Mouse (Mus musculus) heart, embryonic 11.5 days (tissue): ENCODE data around the gene Olfr1366. TPM values are rescaled to one million over a fixed set of nuclear protein-coding genes. Genes with fewer than 3 reads are reported as not detected.

Source experiments
- ATAC-seq: fragments of 200-750 bp; cut with Nextera tagmentation; replicated peaks from 2 replicates; pipeline ENCODE4 v1.8.0; 2017; ENCODE audit warnings: moderate library complexity; ENCODE audit not compliant: insufficient number of reproducible peaks, low FRiP score, low TSS enrichment
- H3K27ac ChIP-seq: fragments of 300-500 bp; sonication (generic); 2 replicates; pipeline ENCODE4 v1.5.1; 2014; ENCODE audit warnings: mild to moderate bottlenecking, low read depth, low read length
- H3K27me3 ChIP-seq: fragments of 300-500 bp; sonication (generic); 2 replicates; pipeline ENCODE4 v1.6.1; 2014; ENCODE audit warnings: mild to moderate bottlenecking, low read length, mixed read lengths; ENCODE audit not compliant: control insufficient read depth, insufficient read depth
- H3K36me3 ChIP-seq: fragments of 300-500 bp; sonication (generic); 2 replicates; pipeline ENCODE4 v1.6.1; 2014; ENCODE audit warnings: mild to moderate bottlenecking, low read length, moderate library complexity, mixed read lengths; ENCODE audit not compliant: control insufficient read depth, insufficient read depth
- H3K4me1 ChIP-seq: fragments of 300-500 bp; sonication (generic); 2 replicates; pipeline ENCODE4 v1.6.1; 2014; ENCODE audit warnings: low read length; ENCODE audit not compliant: control insufficient read depth, insufficient read depth
- H3K4me2 ChIP-seq: fragments of 300-500 bp; sonication (generic); 2 replicates; pipeline ENCODE4 v1.6.1; 2014; ENCODE audit warnings: mild to moderate bottlenecking, moderate library complexity
- H3K4me3 ChIP-seq: fragments of 300-500 bp; sonication (generic); 2 replicates; pipeline ENCODE4 v1.5.1; 2014; ENCODE audit warnings: low read depth, low read length
- H3K9ac ChIP-seq: fragments of 300-500 bp; sonication (generic); 2 replicates; pipeline ENCODE4 v1.6.1; 2014; ENCODE audit warnings: mild to moderate bottlenecking, low read depth, low read length, moderate library complexity
- H3K9me3 ChIP-seq: fragments of 300-500 bp; sonication (generic); replicated peaks from 2 replicates; pipeline ENCODE4 v1.6.1; 2016; ENCODE audit warnings: low read length; ENCODE audit not compliant: control insufficient read depth
- WGBS: fragments of 180-500 bp; shearing (Covaris S2); extraction: QIAGEN DNeasy Blood & Tissue Kit; methylation state at CpG from one replicate; pipeline ENCODE4 v1.1.7; 2014; ENCODE audit not compliant: insufficient replicate concordance; 5-methylcytosine and 5-hydroxymethylcytosine counted together
- polyA plus RNA-seq: library from polyadenylated mRNA; unstranded; fragments of >200 nt; fragmentation: Nextera tagmentation; extraction: Ambion mirVana; gene quantifications from 2 replicates; pipeline ENCODE4 v1.2.1, GENCODE M21; 2014

Gene Olfr1366
- 0.14 and 0.15 TPM in 2 replicates for polyA plus RNA-seq

DNA sequence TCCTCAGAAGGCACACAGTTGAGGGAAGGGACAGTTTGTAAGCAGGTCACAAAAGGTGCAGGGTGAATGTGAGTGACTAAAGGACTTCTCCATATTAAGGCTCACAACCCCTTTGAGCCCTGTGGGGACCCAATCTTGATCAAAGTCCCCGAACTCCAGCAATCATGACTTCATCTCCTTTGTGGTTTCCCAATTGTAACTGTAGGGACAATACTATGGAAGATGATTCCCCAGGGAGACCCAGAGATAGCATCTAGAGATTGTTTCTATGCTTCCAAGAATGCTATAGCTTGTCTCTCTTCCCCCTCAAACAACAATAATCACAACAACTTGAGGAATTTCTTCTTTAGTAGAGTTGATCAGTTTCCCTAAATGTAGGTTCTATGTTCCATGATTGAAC, at the start of gene Olfr1366:
Gene Olfr1366, minus strand, starts transcription at position 101 of the 400 bp plus-strand sequence.
- Histone ChIP-seq H3K9ac (no peak within 1 kb of the TSS), H3K27me3 (no peaks in the 10 kb centered on the region)
- no peak for ATAC-seq

DNA sequence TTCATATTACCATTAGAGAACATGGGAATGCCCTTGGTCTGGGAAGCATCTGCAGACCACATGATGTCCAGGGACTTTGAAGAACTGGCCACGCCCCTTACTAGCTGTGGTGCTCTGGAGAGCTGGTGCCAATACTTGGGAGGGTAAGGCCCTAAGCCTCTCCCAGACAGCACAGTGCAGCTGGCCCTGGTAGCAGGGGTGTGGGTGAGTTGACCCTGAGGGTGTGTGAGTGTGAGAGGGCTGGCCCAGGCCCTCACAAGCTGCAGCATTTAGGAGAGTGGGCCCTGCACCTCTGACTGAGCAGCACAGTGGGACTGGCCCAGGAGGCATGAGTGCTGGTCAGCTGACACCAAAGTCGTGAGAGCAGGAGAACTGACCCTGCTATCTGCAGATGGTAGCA, 49.0 kb upstream of the Olfr1366 start:
- Histone ChIP-seq H3K9ac (no peak overlapping the region), H3K4me3 (no peak overlapping the region), H3K27me3 (no peaks in the 10 kb centered on the region), H3K27ac (no peak overlapping the region), H3K36me3 (no peaks in the 10 kb centered on the region), H3K4me2 (no peak overlapping the region), H3K4me1 (no peaks in the 10 kb centered on the region), H3K9me3 (no peaks in the 10 kb centered on the region)
- WGBS, result 45% methylated on average over 2 of the region's 2 CpGs
- ATAC-seq, result 0 out of 2 replicates have a peak, but pooled peaks have one; percentile 31

More for the DNA sequence above, at the start of gene Olfr1366:
- Histone ChIP-seq H3K36me3 (no peaks in the 10 kb centered on the region), H3K9me3 (no peaks in the 10 kb centered on the region), H3K27ac (no peak within 1 kb of the TSS), H3K4me3 (no peak within 1 kb of the TSS), H3K4me2 (no peak within 1 kb of the TSS), H3K4me1 (no peaks in the 10 kb centered on the region)
- WGBS, result 67% methylated on average over 1 of the region's 1 CpGs

DNA sequence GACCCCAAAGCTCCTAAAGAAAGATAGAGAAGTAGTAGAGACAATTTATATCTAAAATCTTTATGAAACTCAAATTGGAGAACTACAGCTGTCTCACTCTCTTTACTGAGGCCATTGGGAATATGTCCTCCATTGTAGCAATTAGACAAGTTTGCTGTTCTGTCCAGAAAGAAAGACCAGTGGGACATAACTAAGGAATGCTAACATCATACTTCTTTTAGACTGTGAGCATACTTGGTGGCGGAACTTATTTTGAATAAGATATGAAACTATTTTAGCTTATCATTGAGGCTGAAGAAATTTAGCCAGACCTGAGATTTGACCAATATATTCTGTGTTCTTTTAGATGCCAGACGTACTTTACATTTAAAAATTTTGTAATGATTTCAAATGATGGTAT, 39.1 kb upstream of the Olfr1366 start, which contains the start of gene Olfr1364:
Gene Olfr1364, minus strand, starts transcription at position 101 of the 400 bp plus-strand sequence.
- Histone ChIP-seq H3K9me3 (no peaks in the 10 kb centered on the region), H3K27ac (no peak within 1 kb of the TSS), H3K9ac (no peak within 1 kb of the TSS), H3K4me1 (no peaks in the 10 kb centered on the region), H3K4me2 (no peak within 1 kb of the TSS), H3K27me3 (no peaks in the 10 kb centered on the region), H3K36me3 (no peaks in the 10 kb centered on the region), H3K4me3 (no peak within 1 kb of the TSS)
- WGBS, result 76% methylated on average over 2 of the region's 2 CpGs
- ATAC-seq, result no peak

DNA sequence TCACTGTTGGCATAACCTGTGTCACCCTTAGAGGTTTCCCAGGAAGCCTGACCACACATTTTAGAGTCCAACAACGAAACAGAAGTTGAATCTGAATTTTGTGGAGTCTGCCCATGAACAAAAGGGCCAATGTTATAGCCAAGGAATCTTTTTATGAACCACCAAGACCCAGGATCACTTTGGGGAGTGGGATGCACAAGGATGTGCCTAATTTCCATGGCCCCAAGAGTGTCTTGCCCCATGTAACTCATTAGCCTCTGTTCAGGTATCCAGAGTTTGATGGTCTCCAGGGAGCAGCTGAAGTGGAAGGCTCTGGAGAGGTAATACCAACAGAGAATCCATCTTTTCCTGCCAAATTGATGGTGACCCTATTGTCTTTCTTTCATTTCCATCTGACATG, 17.2 kb upstream of the Olfr1366 start, which contains the start of gene Olfr1535:
Gene Olfr1535, minus strand, starts transcription at position 101 of the 400 bp plus-strand sequence.
- Histone ChIP-seq H3K27ac (no peak within 1 kb of the TSS), H3K4me1 (no peaks in the 10 kb centered on the region)
- WGBS, result 61% methylated on average over 1 of the region's 1 CpGs

DNA sequence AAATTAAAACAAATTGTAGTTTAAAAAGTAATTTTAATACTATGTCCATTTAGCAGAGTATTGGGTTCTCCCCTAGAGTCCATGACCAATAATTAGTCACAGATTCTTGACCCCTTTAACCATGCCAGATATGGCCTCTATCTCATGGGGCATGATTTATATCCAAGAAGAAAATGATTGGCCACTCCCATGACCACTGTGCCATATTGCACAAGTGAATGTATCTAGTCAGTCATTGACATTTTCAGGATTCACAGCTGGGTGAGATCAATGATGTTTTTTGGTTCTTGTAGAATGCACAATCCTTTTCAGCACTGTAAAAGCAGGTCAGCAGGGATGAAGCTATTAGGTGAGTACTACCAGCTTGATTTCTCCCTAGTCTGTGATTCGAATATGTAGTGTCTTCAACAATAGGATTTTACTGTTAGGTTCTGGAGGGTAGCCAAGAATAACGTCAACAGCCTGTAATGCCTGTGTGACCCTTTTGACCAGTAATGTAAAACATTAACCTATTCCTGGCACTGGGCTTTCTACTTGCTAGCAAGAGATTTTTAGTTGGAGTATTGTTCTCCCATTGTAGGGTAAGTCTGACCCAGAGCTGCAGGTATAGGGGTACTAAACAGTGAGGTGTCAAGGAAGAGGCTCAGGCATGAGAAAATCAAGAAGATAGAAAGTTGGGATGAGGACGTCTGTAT, 8.0 kb upstream of the Olfr1366 start:
- Histone ChIP-seq H3K27me3 (no peaks in the 10 kb centered on the region), H3K36me3 (no peaks in the 10 kb centered on the region), H3K9ac (no peak overlapping the region), H3K27ac (no peak overlapping the region), H3K4me2 (no peak overlapping the region), H3K4me1 (no peaks in the 10 kb centered on the region), H3K4me3 (no peak overlapping the region), H3K9me3 (no peaks in the 10 kb centered on the region)
- 43% methylated on average over 3 of the region's 3 CpGs for WGBS
- ATAC-seq, result no peak

More for the DNA sequence above, 17.2 kb upstream of the Olfr1366 start, which contains the start of gene Olfr1535:
- no peaks in the 10 kb centered on the region for H3K36me3 ChIP-seq
- no peaks in the 10 kb centered on the region for H3K27me3 ChIP-seq
- H3K9ac ChIP-seq, result no peak within 1 kb of the TSS
- no peak within 1 kb of the TSS for H3K4me2 ChIP-seq
- no peak within 1 kb of the TSS for H3K4me3 ChIP-seq
- no peaks in the 10 kb centered on the region for H3K9me3 ChIP-seq
- ATAC-seq, result no peak

DNA sequence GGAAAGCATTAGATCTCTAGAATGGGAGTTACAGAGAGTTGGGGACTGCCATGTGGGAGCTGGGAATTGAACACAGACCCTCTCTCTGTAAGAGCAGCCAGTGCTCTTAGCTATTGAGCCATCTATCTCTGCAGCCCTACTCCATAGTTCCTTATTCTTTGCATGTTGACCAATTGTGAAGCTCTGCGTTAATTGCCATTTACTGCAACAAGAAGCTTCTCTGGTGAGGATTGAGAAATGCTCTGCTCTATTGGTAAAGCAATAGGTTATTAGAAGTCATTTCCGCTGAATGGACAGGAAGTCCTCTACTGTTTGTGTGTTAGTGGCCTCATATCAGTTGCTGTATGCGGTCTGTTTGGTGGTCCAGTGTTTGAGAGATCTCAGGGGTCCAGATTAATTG, 6.9 kb upstream of the Olfr1366 start:
- no peak for ATAC-seq
- 79% methylated on average over 3 of the region's 3 CpGs for WGBS
- Histone ChIP-seq H3K9me3 (no peaks in the 10 kb centered on the region), H3K4me1 (no peaks in the 10 kb centered on the region), H3K27me3 (no peaks in the 10 kb centered on the region), H3K4me2 (no peak overlapping the region), H3K36me3 (no peaks in the 10 kb centered on the region), H3K9ac (no peak overlapping the region), H3K27ac (no peak overlapping the region), H3K4me3 (no peak overlapping the region)

DNA sequence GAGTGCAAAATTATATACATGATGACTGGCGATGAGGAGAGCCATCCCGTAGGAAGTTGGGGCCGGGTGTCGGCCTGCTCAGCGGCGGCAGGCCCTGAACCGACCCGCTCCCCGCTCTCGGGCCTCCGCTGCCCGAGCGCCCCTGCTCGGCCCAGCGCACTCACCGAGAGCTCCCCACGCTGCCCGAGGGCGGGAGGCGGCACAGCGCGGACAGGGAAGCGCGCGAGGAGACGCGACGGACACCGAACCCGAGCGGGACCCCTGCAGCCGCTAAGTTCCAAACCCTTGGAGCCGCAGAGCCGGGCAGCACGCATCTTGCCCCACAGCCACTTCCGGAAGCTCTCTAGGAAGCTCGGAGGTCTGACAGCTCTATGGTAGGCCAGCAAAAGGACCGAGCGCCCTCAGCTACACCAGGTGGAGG, 11.8 kb downstream of the Olfr1366 start, which contains the start of gene Zkscan8:
Gene Zkscan8, minus strand, starts transcription at position 340 of the 421 bp plus-strand sequence.
- peak within 1 kb of the TSS; percentile 94 for H3K4me3 ChIP-seq
- H3K36me3 ChIP-seq, result peaks cover 10% of the 10 kb centered on the region; the same call in 1 of the 2 replicates
- peak within 1 kb of the TSS; percentile 99 for H3K9ac ChIP-seq
- peak within 1 kb of the TSS; percentile 76 for H3K4me2 ChIP-seq
- no peaks in the 10 kb centered on the region for H3K27me3 ChIP-seq
- peak; percentile 87 for ATAC-seq
- H3K9me3 ChIP-seq, result no peaks in the 10 kb centered on the region
- H3K4me1 ChIP-seq, result peaks cover 4% of the 10 kb centered on the region
- WGBS, result 0% methylated on average over 39 of the region's 39 CpGs
- peak within 1 kb of the TSS; percentile 94 for H3K27ac ChIP-seq

DNA sequence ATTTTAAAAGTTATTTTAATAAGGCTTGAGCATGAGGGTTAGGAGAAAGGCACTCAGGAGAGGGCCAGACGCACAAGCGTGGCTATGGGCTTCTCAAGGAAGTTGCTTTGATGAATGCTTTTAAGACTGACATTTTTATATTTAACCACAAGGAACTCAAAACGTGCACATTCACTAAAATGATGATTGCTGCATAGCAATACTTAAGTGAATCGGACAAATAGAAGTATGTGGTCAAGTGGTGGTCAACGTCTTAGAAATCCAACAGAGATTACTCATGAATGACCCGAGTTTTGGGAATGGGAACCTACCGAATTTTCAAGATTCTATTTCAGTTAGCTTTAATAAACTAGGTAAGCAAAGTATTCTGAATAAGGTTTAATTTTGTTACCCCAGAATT, 12.5 kb downstream of the Olfr1366 start:
- Histone ChIP-seq H3K36me3 (peaks cover 12% of the 10 kb centered on the region; the same call in 1 of the 2 replicates), H3K27ac (no peak overlapping the region), H3K9me3 (no peaks in the 10 kb centered on the region), H3K9ac (no peak overlapping the region), H3K4me3 (peak overlapping the region; percentile 94), H3K27me3 (no peaks in the 10 kb centered on the region), H3K4me2 (peak overlapping the region; percentile 76), H3K4me1 (peaks cover 4% of the 10 kb centered on the region)
- ATAC-seq, result no peak
- 48% methylated on average over 7 of the region's 7 CpGs for WGBS
